Mouse (Mus musculus) cerebellum, adult 2 months (tissue): ENCODE measurements around the gene Rbck1.
A peak's percentile ranks its signal among the peaks of the same experiment; 100 is the strongest.

Experiments
- CTCF ChIP-seq: fragments of 200-500 bp; IDR thresholded peaks from 2 replicates; pipeline ENCODE4 v1.5.1; 2011; ENCODE audit warnings: low read depth, mild to moderate bottlenecking, control low read depth, low read length, moderate library complexity, borderline replicate concordance; ENCODE audit not compliant: insufficient read depth
- POLR2A ChIP-seq: fragments of 200-500 bp; IDR thresholded peaks from 2 replicates; pipeline ENCODE4 v1.6.1; 2011; ENCODE audit warnings: low read length, control low read depth, borderline replicate concordance; ENCODE audit not compliant: insufficient read depth

DNA sequence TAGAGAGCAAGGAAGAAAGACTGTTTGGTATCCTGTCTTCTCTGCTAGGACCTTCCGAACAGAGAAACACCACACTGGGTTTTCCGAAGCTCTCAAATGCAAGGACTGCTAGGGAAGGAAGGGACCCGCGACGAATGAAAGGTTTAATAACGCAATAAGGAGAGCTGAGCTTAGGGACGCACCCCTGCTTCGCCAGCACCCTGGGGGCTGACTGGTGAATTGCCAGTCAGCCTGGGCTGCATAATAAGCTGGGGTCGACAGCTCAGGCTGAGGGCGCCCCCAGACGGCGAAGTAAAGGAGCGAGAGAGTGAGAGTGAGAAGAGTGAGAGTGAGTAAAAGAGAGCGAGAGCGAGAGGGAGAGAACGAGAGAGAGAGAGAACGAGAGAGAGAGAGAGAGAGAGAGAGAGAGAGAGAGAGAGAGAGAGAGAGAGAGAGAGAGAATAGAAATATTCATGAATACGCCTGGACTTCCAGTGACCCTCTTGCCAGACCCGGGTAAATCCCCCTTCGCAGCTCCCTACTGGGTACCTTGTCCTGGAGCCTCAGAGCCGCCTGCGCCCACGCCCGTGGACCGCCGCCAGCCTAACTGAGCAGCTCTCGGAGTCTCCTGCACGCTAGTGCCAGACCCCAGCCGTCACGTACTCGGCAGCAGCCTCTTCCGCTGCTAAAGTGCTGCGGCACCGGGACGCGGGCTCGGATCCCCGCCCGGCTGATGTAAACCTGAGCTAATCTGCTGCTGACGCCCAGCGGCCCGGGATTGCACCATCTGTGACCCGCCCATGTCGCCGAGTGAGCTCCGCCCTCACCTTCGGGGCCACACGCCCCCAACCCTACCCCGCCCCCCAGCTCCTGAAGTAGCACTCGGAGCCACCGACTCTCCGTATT, 11.1 kb upstream of the Rbck1 start, which contains the start of gene Trib3:
- peak; percentile 50; the same call in 1 of the 2 replicates for TF ChIP-seq CTCF
- TF ChIP-seq POLR2A = peak; percentile 53; the same call in 1 of the 2 replicates
